Mouse (Mus musculus) WW6 (cell line): ENCODE measurements at regions not wholly inside any gene's neighbourhood (a gene's known extent, or its start where the extent isn't known, plus 50 kb on each side); places are given as distances from the start of the nearest gene placed in this dataset.

Experiments used
- DNase-seq: peaks from one replicate; pipeline ENCODE4 v3.0.0-alpha.2; 2013; ENCODE audit warnings: low read depth, low spot score

GRCm38 (mm10) chr1:193421414-193421813 lies 51.3 kb upstream of the Camk1g start:
- no peak for DNase-seq
